Mouse (Mus musculus): Measurements from ENCODE around the gene Agk.

The Agk gene

GRCm38 (mm10) chr6:40443281-40443928, 118.4 kb downstream of the Agk start:
- DNase-seq (ENCODE audit: low read depth) = no peak
